Mouse (Mus musculus) myocyte (in vitro differentiated cells): ENCODE measurements around the gene Myh11. TPM values are rescaled to one million over a fixed set of nuclear protein-coding genes. Genes with fewer than 3 reads are reported as not detected.

ENCODE experiments used
- H3K27me3 ChIP-seq: one replicate; pipeline ENCODE4 v1.6.1; 2011; ENCODE audit not compliant: control insufficient read depth, insufficient read depth, insufficient read length
- H3K36me3 ChIP-seq: one replicate; pipeline ENCODE4 v1.6.1; 2011; ENCODE audit not compliant: control insufficient read depth, insufficient read depth
- H3K4me2 ChIP-seq: one replicate; pipeline ENCODE4 v1.6.1; 2011; ENCODE audit warnings: low read depth, control low read depth
- H3K4me3 ChIP-seq: one replicate; pipeline ENCODE4 v1.5.1; 2011; ENCODE audit warnings: mild to moderate bottlenecking, control low read depth, moderate library complexity
- H3K79me2 ChIP-seq: one replicate; pipeline ENCODE4 v1.6.1; 2011; ENCODE audit not compliant: control insufficient read depth, insufficient read depth
- H3ac ChIP-seq: one replicate; pipeline ENCODE4 v1.6.1; 2011; ENCODE audit not compliant: control insufficient read depth, insufficient read length
- CEBPB ChIP-seq: IDR thresholded peaks from 2 replicates; pipeline ENCODE4 v1.6.1; 2011; ENCODE audit warnings: mild to moderate bottlenecking, moderate library complexity; ENCODE audit not compliant: poor library complexity, insufficient read depth, severe bottlenecking
- E2F4 ChIP-seq: IDR thresholded peaks from one replicate; pipeline ENCODE4 v1.6.1; 2011; ENCODE audit warnings: mild to moderate bottlenecking, control low read depth, moderate library complexity; ENCODE audit not compliant: insufficient read depth
- MAX ChIP-seq: IDR thresholded peaks from one replicate; pipeline ENCODE4 v1.6.1; 2011; ENCODE audit warnings: low read depth, mild to moderate bottlenecking, control low read depth
- MYOD1 ChIP-seq, 3 experiments: IDR thresholded peaks; one replicate each; pipeline ENCODE4 v1.6.1; 2011; ENCODE audit warnings: control low read depth in 2 of 3, low read depth in 2 of 3, mild to moderate bottlenecking in 2 of 3, moderate library complexity in 1 of 3; ENCODE audit not compliant: insufficient read length in 2 of 3, control insufficient read depth in 1 of 3
- MYOG ChIP-seq, 3 experiments: IDR thresholded peaks; one replicate each; pipeline ENCODE4 v1.6.1; 2011; ENCODE audit warnings: control low read depth in 2 of 3, low read depth in 2 of 3, mild to moderate bottlenecking in 2 of 3; ENCODE audit not compliant: insufficient read length in 2 of 3, control insufficient read depth in 1 of 3, insufficient read depth in 1 of 3
- POLR2A ChIP-seq: IDR thresholded peaks from one replicate; pipeline ENCODE4 v1.6.1; 2011; ENCODE audit warnings: low read depth, mild to moderate bottlenecking, control low read depth, moderate library complexity; ENCODE audit not compliant: insufficient read length
- POLR2AphosphoS2 ChIP-seq: IDR thresholded peaks from one replicate; pipeline ENCODE4 v1.6.1; 2011; ENCODE audit warnings: low read depth, control low read depth; ENCODE audit not compliant: insufficient read length
- REST ChIP-seq: IDR thresholded peaks from one replicate; pipeline ENCODE4 v1.6.1; 2011; ENCODE audit warnings: mild to moderate bottlenecking, control low read depth, moderate library complexity; ENCODE audit not compliant: insufficient read depth, insufficient read length
- SRF ChIP-seq: IDR thresholded peaks from one replicate; pipeline ENCODE4 v1.6.1; 2011; ENCODE audit warnings: low read depth; ENCODE audit not compliant: control insufficient read depth, insufficient read length
- TCF12 ChIP-seq: IDR thresholded peaks from one replicate; pipeline ENCODE4 v1.6.1; 2011; ENCODE audit warnings: mild to moderate bottlenecking, control low read depth; ENCODE audit not compliant: poor library complexity, insufficient read depth, severe bottlenecking
- TCF3 ChIP-seq: IDR thresholded peaks from one replicate; pipeline ENCODE4 v1.6.1; 2011; ENCODE audit warnings: low read depth, control low read depth; ENCODE audit not compliant: insufficient read length
- USF1 ChIP-seq: IDR thresholded peaks from one replicate; pipeline ENCODE4 v1.6.1; 2011; ENCODE audit warnings: low read depth, mild to moderate bottlenecking, control low read depth, moderate library complexity
- polyA plus RNA-seq: library from polyadenylated mRNA; unstranded; fragments of >200 nt; fragmentation: generic; extraction: Trizol; gene quantifications from one replicate; pipeline ENCODE4 v1.2.1, GENCODE M21; 2012; ENCODE audit warnings: missing spikeins

Gene Myh11
- polyA plus RNA-seq, 1 experiment: 0.01 TPM

DNA sequence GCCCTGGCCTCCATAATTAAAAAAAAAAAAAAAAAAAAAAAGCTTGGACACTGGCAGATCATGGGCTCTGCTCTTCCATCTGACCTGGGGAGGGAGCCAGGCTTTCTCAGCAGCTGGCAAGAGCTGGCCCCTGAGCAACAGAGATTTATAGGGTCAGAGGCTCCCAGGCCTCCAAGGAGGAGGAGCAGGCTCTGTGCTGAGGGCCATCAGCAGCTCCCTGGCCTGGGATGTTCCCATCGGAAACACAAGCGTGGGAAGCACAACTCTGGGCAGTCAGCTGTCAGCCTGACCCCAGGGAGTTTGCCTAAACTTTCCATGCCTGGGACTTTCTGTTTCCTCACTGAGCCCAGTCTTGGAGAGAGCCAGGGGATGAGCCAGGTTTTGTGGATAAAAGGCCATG is 32.3 kb downstream of the Myh11 start:
- no peaks in the 10 kb centered on the region for H3K27me3 ChIP-seq
- H3K4me2 ChIP-seq: no peak overlapping the region
- no peak overlapping the region for H3K4me3 ChIP-seq
- H3K79me2 ChIP-seq: no peaks in the 10 kb centered on the region
- no peaks in the 10 kb centered on the region for H3K36me3 ChIP-seq
- no peak for TF ChIP-seq MYOG (IDR thresholded peaks at IDR 0.05; ENCODE audit: control insufficient read depth in 1 of 3, insufficient read depth in 1 of 3, insufficient read length in 2 of 3, low read depth in 2 of 3)
- no peak for TF ChIP-seq MAX
- no peak for TF ChIP-seq POLR2A
- TF ChIP-seq SRF: no peak
- no peak for TF ChIP-seq MYOD1 (IDR thresholded peaks at IDR 0.05; ENCODE audit: control insufficient read depth in 1 of 3, insufficient read length in 2 of 3, low read depth in 2 of 3)
- no peak for TF ChIP-seq TCF3
- TF ChIP-seq TCF12: no peak
- no peak for TF ChIP-seq CEBPB
- H3ac ChIP-seq: no peak overlapping the region

DNA sequence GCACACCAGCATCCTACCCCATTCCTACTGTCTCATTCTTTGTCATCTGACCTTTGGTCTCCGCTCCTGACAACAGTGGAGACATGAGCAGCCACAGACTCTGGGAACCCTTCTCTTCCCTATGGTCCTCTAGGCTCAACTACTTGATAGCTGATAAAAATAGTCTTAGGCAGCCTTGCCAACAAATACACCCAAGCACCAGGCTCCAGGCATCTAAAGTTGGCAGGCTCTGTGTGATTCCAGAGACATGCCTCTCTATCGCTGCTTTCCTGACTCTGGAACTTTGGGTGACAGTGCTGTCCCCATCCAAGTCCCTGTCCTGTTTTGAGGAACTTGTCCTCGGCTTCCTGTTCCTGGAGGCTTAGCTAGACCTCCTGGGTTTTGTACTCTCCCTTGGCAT is 37.6 kb downstream of the Myh11 start:
- no peaks in the 10 kb centered on the region for H3K79me2 ChIP-seq
- H3K27me3 ChIP-seq: no peaks in the 10 kb centered on the region

DNA sequence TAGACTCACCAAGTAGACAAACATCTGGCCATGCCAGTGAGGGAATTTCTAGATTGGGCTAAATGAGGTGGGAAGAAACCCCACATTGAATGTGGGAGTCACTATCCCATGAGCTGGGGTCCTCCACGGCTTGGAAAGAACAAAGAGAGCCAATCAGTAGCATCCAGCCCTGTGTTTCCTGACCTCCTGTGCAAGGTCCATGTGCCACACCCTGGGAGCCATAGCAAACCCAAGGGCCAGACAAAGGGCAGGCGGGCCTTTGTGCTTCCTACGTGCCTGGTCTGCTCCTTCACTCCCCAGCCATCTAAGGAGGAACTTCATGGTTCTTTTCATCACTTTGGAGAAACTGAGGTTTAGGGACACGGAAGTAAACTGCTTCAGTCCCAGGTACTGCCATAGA is 38.3 kb downstream of the Myh11 start:
- no peak overlapping the region for H3K4me2 ChIP-seq
- H3K79me2 ChIP-seq: no peaks in the 10 kb centered on the region
- no peak overlapping the region for H3K4me3 ChIP-seq
- H3K27me3 ChIP-seq: no peaks in the 10 kb centered on the region
- no peaks in the 10 kb centered on the region for H3K36me3 ChIP-seq
- TF ChIP-seq REST: no peak
- TF ChIP-seq SRF: no peak
- no peak for TF ChIP-seq POLR2AphosphoS2
- no peak for TF ChIP-seq CEBPB
- TF ChIP-seq E2F4: no peak
- TF ChIP-seq USF1: no peak
- TF ChIP-seq TCF3: no peak
- TF ChIP-seq MAX: no peak
- TF ChIP-seq POLR2A: no peak
- no peak for TF ChIP-seq MYOG (IDR thresholded peaks at IDR 0.05; ENCODE audit: control insufficient read depth in 1 of 3, insufficient read depth in 1 of 3, insufficient read length in 2 of 3, low read depth in 2 of 3)
- no peak for TF ChIP-seq MYOD1 (IDR thresholded peaks at IDR 0.05; ENCODE audit: control insufficient read depth in 1 of 3, insufficient read length in 2 of 3, low read depth in 2 of 3)
- no peak for TF ChIP-seq TCF12
- H3ac ChIP-seq: no peak overlapping the region

More for the DNA sequence above, 37.6 kb downstream of the Myh11 start:
- Histone ChIP-seq H3K36me3 (no peaks in the 10 kb centered on the region), H3K4me2 (no peak overlapping the region), H3K4me3 (no peak overlapping the region), H3ac (no peak overlapping the region)
- TF ChIP-seq REST: no peak
- TF ChIP-seq TCF12: no peak
- no peak for TF ChIP-seq POLR2A
- TF ChIP-seq USF1: no peak
- no peak for TF ChIP-seq POLR2AphosphoS2
- no peak for TF ChIP-seq TCF3
- no peak for TF ChIP-seq CEBPB
- TF ChIP-seq E2F4: no peak
- TF ChIP-seq MAX: no peak
- no peak for TF ChIP-seq MYOG (IDR thresholded peaks at IDR 0.05; ENCODE audit: control insufficient read depth in 1 of 3, insufficient read depth in 1 of 3, insufficient read length in 2 of 3, low read depth in 2 of 3)
- TF ChIP-seq MYOD1 (IDR thresholded peaks at IDR 0.05; ENCODE audit: control insufficient read depth in 1 of 3, insufficient read length in 2 of 3, low read depth in 2 of 3): no peak

DNA sequence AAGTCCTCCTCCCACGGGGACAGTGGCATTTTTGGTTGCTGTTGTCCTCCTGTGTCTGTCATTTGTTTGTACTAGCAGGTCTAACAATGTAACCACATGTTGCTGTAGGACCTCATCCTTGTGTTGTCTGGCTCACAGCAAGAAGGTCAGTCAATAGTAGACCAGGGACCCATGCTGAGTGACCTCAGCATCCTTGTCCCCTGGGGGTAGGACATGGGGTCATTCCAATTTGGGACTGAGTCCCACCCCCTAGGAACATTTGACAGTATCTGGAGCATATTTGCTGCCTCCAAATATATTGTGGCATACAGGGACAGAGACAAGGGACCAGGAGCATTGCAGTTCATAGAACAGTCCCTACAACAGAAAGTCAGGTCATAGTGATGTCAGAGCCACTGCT is 41.3 kb downstream of the Myh11 start:
- Histone ChIP-seq H3ac (no peak overlapping the region), H3K36me3 (no peaks in the 10 kb centered on the region), H3K27me3 (no peaks in the 10 kb centered on the region), H3K79me2 (no peaks in the 10 kb centered on the region), H3K4me3 (no peak overlapping the region), H3K4me2 (no peak overlapping the region)
- TF ChIP-seq CEBPB (no peak), SRF (no peak), E2F4 (no peak), REST (no peak), MAX (no peak), MYOG (IDR thresholded peaks at IDR 0.05; ENCODE audit: control insufficient read depth in 1 of 3, insufficient read depth in 1 of 3, insufficient read length in 2 of 3, low read depth in 2 of 3) (no peak), TCF12 (no peak), POLR2A (no peak), USF1 (no peak), MYOD1 (IDR thresholded peaks at IDR 0.05; ENCODE audit: control insufficient read depth in 1 of 3, insufficient read length in 2 of 3, low read depth in 2 of 3) (no peak), POLR2AphosphoS2 (no peak), TCF3 (no peak)

DNA sequence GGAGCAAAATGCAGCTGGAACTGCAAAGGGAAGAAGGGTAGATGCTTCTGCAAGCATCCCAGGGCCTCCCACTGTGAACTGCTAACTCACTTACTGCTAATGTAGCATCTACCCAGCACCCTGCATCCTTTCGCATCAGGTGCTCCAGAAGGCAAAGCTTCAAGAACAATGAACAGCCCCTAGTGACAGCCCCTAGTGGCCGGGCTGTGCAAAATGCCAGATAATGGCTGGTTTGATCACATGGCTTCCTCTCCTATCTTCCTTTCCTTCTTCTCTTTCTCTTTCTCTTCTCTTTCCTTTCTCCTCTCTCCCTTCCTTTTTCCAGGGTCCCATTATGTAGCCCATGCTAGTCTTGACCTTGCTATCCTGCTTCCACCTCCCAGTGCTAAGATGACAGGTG is 48.6 kb downstream of the Myh11 start:
- H3K27me3 ChIP-seq: no peaks in the 10 kb centered on the region
- no peaks in the 10 kb centered on the region for H3K36me3 ChIP-seq

More for the DNA sequence above, 48.6 kb downstream of the Myh11 start:
- Histone ChIP-seq H3K4me3 (no peak overlapping the region), H3K4me2 (no peak overlapping the region), H3ac (no peak overlapping the region), H3K79me2 (no peaks in the 10 kb centered on the region)
- TF ChIP-seq POLR2A (no peak), POLR2AphosphoS2 (no peak), TCF3 (no peak), MYOG (IDR thresholded peaks at IDR 0.05; ENCODE audit: control insufficient read depth in 1 of 3, insufficient read depth in 1 of 3, insufficient read length in 2 of 3, low read depth in 2 of 3) (no peak), E2F4 (no peak), CEBPB (no peak), TCF12 (no peak), MYOD1 (IDR thresholded peaks at IDR 0.05; ENCODE audit: control insufficient read depth in 1 of 3, insufficient read length in 2 of 3, low read depth in 2 of 3) (no peak), REST (no peak), MAX (no peak), SRF (no peak), USF1 (no peak)
